Mouse (Mus musculus): ENCODE data around the gene Rasgef1c. TPM values are rescaled to one million over a fixed set of nuclear protein-coding genes. Genes with fewer than 3 reads are reported as not detected.
A peak's percentile ranks its signal among the peaks of the same experiment; 100 is the strongest.

The Rasgef1c gene
- total RNA-seq, 2 experiments from 2014 or later: 0.24 to 0.72 TPM

GRCm38 (mm10) chr11:49961098-49961740, 59.6 kb downstream of the Rasgef1c start:
- intact Hi-C loops (cut with DNase I): no loop called here
- peak; percentile 66 to 77 for DNase-seq

DNA sequence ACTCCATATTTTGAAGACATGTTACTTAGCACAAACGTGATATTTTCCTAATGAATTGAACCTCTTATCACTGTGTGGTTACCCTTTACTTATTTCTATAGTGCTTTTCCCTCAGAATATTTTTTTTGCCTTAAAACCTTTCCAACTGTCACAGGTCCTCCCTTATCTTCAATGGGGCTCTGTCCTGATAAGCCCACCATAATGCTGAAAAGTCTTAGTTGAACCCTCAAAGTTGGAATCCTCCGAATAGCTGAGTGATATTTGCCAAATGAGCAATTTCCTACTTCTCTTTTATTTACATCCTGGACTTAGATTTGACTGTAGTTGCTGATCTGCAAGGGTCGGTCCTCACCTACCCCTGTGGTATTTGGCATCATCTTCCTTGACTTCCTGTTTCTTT, 63.7 kb downstream of the Rasgef1c start:
- intact Hi-C loops (cut with DNase I): no loop called here
- no peak for DNase-seq

DNA sequence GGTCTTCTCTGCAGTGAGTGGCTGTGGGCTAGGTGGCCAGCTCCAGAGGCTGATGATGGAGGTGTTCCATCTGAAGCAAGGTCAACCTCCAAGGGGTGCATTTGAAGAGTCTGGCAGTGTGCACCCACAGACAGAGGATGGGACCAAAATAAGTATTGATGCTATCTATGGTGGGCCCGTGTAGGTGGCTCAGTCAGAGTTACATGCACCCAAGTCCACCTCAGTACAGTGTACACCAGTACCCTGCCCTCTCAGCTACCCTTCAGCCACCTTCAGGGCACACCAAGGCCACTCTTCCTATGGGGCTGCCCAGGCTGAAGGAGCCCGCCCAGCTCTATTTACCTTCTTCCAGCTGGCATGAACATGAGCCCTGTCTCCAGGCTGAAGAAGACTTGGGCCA, 68.1 kb downstream of the Rasgef1c start:
- no peak for DNase-seq
- intact Hi-C loops (cut with DNase I): no loop called here

DNA sequence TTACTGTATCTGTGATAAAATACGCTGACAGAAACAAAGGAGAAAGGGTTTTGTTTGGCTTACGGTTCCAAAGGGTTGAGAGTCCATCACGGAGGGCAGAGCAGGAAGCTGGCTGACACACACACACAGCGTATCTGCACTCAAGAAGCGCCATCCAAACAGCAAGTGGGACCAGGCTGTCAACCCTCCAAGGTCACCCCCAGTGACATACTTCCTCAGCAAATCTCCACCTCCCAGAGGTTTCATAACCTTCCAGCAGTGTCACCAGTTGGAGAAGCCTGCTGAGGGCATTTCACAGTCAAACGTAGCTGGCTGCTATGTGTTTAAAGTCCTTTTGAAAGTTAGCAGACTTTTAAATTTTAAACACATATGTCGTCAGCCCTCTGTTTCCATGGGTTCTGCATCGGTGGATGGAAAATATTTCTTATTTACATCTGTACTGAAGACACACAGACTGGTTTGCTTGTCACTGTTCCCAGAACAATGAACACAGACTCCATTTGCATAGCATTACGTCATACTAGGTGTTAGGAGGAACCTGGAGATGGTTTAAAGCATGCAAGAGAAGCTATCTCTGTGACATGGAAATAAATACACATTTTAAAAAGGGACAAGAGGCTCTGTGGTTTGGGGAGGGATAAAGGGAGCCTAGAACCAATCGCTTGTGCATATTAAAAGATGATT, 72.2 kb downstream of the Rasgef1c start:
- DNase-seq: no peak
- intact Hi-C loops (cut with DNase I): no loop called here

GRCm38 (mm10) chr11:49974675-49975074, 73.0 kb downstream of the Rasgef1c start:
- intact Hi-C loops (cut with DNase I): no loop called here
- DNase-seq: no peak

DNA sequence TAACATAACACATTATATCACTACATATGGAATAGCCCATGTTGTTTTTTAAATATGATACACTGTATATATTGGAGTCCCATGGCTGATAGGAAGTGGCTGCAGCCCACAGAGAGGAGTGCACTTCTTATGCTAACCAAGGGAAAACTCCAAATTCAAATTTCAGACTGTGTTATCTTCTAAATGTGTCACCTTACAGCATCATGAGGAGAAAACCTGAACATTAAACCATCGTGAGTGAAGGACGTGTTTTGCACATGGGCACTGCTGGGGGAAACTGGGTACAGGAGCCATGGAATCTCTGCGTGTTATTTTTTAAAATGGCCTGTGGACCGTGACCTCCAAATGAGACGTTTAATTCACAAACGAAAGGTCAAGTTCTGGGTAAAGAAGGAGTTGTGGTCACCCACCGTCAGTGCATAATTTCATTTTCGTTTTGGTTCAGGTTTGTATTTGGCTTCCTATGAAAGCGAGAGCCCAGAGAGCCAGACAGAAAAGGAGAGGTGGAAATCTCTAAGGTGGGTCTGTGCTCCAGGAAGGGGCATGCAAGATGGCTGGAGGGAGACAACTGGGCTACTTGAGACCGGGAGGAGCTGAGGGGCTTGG, 76.4 kb downstream of the Rasgef1c start:
- intact Hi-C loops (cut with DNase I): no loop called here
- no peak for DNase-seq

GRCm38 (mm10) chr11:49978935-49979334, 77.3 kb downstream of the Rasgef1c start:
- intact Hi-C loops (cut with DNase I): no loop called here
- DNase-seq: no peak

- no peak for DNase-seq
- intact Hi-C loops (cut with DNase I): loop anchor here (10.0 kb wide), 1 partner anchor 384 kb away; no protein-coding TSS in a partner anchor
Measured at GRCm38 (mm10) chr11:49980681-49981235, 79.1 kb downstream of the Rasgef1c start.

DNA sequence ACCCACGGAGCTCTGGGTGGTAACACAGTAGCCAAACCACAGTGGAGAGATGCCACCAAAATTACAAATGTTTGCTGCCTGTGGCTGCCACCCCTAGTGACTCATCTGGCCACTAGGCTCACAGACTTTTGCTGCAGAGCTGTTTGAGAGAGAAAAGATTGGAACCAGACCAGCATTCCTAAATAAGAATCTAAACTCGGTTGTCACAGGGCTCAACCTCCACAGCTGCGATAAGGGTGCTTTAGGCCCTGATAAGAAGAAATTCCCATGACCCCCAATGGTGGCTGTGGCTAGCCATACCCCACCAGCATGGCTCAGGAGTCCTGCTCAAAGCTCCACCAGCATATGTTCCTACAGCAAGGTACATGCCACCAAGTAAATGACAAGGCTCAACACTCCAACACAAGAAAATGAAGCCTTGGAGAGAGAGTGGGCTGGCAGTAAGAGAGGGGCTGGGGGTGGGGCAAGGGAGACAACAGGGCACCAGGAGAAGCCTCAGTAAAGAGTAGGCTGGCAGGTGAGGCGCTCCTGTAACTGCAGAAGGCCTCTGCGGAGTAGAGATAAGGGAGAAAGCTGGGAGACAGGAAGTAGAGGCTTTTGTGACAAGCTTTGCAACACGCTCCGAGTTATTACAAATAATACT, 79.8 kb downstream of the Rasgef1c start:
- intact Hi-C loops (cut with DNase I): loop anchor here (10.0 kb wide), 1 partner anchor 383 kb away; no protein-coding TSS in a partner anchor
- no peak for DNase-seq

GRCm38 (mm10) chr11:49982094-49982493, 80.5 kb downstream of the Rasgef1c start:
- intact Hi-C loops (cut with DNase I): loop anchor here (10.0 kb wide), 1 partner anchor 383 kb away; no protein-coding TSS in a partner anchor
- no peak for DNase-seq

DNA sequence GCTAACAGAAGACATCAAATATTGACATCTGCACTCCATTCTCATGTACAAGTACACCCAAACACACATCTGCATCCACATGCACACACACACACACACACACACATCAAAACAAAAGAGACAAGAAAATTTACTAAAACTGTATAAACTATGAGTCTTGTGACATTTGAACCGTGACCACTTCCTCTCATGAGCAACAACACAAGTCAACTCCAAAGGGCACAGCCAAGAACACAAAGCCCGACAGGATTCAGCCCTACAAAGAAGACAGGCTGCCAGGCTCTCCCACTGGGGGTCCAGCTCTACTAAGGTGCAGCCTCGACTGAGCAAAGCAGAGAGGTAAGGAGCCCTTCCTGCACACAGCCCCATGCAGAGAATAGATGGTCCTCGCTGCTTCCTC, 81.2 kb downstream of the Rasgef1c start:
- intact Hi-C loops (cut with DNase I): loop anchor here (10.0 kb wide), 1 partner anchor 382 kb away; no protein-coding TSS in a partner anchor

DNA sequence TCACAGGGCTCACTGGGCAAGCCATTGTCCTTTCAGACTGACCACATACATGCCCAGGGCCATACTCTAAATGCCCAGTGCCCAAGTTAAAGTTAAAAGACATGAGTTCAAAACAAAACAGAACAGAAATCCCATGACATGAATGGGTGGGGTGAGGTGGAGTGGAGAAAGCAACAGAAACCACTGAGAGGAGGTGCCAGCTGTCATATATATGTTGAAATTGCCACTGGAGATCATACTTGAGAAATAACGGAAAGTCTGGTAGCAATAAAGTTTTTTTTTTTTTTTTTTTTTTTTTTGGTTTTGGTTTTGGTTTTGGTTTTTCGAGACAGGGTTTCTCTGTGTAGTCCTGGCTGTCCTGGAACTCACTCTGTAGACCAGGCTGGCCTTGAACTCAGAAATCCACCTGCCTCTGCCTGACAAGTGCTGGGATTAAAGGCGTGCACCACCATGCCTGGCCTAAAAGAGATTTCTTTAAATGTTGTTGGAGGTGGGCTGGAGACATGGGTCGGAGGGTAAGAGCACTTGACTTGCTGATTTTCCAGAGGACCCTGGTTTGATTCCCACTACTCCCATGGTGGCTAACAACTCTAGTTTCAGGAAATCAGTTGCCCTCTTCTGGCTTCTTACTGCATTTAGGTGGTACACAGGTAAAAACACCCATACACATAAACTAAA, 82.4 kb downstream of the Rasgef1c start:
- DNase-seq: no peak
- intact Hi-C loops (cut with DNase I): loop anchor here (10.0 kb wide), 1 partner anchor 381 kb away; no protein-coding TSS in a partner anchor

More for the DNA sequence above, 81.2 kb downstream of the Rasgef1c start:
- DNase-seq: no peak

- intact Hi-C loops (cut with DNase I): loop anchor here (5.0 to 10.0 kb wide), 2 partner anchors 247 to 380 kb away; no protein-coding TSS in a partner anchor
Measured at GRCm38 (mm10) chr11:49985009-49985408, 83.4 kb downstream of the Rasgef1c start.

DNA sequence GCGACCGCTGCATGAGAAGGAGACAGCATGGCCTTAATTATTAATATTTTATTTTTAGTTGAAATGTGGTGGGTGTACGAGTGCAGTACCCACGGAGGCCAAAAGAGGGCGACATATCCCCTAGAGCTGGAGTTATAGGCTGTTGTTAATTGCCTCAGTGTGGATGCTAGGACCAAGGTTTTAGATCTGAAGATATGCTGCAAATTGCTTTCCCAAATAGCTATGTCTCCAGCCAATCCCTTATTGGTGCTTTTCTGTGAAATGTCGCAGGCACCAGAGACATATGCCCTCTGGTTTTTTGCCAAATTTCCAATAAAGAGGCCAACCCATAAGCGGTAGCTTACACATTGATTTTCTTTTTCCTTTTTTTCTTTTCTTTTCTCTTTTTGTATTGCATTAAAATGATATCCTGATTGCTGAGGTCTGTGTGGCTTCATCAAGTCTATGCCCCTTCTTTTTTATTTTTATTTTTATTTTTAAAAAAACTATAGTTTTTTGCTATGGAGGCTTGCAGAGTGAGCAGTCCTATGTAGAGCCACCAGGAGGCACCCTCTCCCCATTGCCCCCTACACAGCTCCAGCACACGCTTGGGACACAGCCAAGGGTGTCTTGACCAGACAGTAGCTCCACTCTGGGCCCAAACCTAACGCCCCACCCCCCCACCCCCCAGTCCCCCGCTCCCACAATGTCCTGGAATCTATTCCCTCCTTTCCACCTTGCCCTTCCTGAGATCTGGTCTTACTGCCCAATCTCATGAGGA, 84.8 kb downstream of the Rasgef1c start:
- intact Hi-C loops (cut with DNase I): loop anchor here (1.0 to 10.0 kb wide), 3 partner anchors 144 to 378 kb away; no protein-coding TSS in a partner anchor
- DNase-seq: peak; percentile 68 to 76

More at GRCm38 (mm10) chr11:49985009-49985408, 83.4 kb downstream of the Rasgef1c start:
- DNase-seq: no peak

GRCm38 (mm10) chr11:49994536-49994935, 92.9 kb downstream of the Rasgef1c start:
- intact Hi-C loops (cut with DNase I): no loop called here
- DNase-seq: no peak

DNA sequence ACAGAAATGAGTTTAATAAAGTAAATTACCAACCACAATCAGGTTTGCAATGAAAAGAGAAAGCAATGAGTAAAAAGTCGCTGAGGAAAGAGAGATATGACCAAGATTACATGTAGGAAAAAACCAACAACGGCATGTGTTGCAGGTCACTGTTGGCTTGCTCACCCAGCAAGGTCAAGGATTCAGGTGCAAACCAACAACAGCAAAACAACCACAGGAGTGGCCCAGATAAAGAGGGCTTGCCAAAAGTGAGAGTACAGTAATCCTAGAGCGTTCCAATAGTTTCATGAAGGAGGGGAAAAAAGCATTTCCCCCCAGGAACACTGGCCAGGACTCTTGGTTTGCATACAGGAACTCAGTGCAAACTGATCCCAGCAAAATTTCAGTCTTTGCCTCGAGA, 94.8 kb downstream of the Rasgef1c start:
- no peak for DNase-seq
- intact Hi-C loops (cut with DNase I): no loop called here

- no peak for DNase-seq
- intact Hi-C loops (cut with DNase I): no loop called here
Measured at GRCm38 (mm10) chr11:49997321-49997720, 95.7 kb downstream of the Rasgef1c start.

DNA sequence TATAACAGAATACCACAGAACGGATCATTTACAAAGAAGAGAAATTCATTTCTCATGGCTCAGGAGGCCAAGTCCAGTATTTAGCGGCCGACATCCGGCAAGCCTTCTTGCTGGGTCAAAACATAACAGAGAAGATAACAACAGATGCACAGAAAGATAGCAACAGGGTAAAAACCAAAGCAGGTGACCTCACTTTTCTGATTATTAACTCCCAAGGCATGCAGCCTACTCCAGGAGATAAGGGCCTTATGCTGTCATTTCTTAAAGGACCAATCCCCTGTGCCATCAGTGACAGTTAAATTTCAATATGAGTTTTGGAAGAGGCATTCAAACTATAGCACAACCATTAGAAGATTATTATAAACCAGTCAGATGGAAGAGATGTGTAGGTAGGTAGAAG, 101.2 kb downstream of the Rasgef1c start:
- DNase-seq: no peak
- intact Hi-C loops (cut with DNase I): no loop called here

DNA sequence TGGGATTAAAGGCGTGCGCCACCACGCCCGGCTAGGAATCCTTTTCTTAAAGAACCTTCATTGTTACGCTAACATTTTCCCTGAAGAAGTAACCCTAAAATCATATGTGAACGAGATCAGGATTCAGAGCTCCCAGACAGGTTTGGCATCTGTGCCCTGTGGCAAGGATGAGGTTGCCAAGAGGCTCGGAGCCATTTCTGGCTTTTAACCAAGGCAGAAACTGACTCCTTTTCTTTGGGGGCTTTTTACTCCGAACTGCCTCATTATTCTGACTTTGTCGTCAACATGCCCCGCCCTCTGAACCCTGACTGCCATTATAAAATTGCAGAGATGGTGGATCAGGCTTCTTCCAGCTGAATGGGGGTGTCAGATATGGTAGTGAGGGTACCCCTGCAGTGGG, 106.1 kb downstream of the Rasgef1c start:
- intact Hi-C loops (cut with DNase I): no loop called here
- DNase-seq: no peak
